Mouse (Mus musculus): ENCODE results near the gene Dnmt3l. TPM values are rescaled to one million over a fixed set of nuclear protein-coding genes. Genes with fewer than 3 reads are reported as not detected.
A peak's percentile ranks its signal among the peaks of the same experiment; 100 is the strongest.

The Dnmt3l gene
- 175 and 179 TPM in 2 replicates for polyA plus RNA-seq (2011; ENCODE audit: insufficient read depth, insufficient read length, low read depth, missing spikeins)

DNA sequence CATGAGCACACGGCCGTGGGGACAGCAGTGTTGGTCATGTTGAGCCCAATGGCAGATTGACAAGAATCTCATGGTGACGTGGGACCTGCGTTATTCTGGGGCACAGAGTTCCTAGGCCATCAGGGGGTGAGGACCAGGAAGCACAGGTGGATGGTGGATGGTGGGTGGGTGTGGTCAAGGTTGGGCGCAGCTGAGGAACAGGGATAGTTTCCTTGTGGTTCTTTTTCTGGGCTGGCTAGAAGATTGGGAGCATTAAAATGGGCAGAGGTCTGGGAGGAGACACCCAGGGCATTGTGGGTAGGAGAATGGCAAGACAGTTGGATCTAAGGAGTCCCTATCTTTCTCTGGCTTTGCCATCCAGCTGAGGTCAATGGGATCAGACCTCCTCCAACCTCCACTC is at the start of gene Dnmt3l:
TSS of gene Dnmt3l (plus strand) at position 301 of the 400 bp plus-strand sequence.
- Histone ChIP-seq H3K9me3 (replicated peaks; ENCODE audit: control insufficient read depth, insufficient read depth, low read length, poor library complexity, severe bottlenecking) (no peaks in the 10 kb centered on the region), H3K27me3 (ENCODE audit: control insufficient read depth, insufficient read depth, low read length, poor library complexity, severe bottlenecking) (no peaks in the 10 kb centered on the region), H3K27ac (ENCODE audit: insufficient read depth, low read length) (no peak within 1 kb of the TSS), H3K36me3 (ENCODE audit: control insufficient read depth, insufficient read depth, low read length, poor library complexity, severe bottlenecking) (no peaks in the 10 kb centered on the region), H3K9ac (ENCODE audit: low read depth, poor library complexity, severe bottlenecking) (no peak within 1 kb of the TSS), H3K4me1 (ENCODE audit: control insufficient read depth, insufficient read depth, low read length) (peaks cover 6% of the 10 kb centered on the region), H3K4me3 (ENCODE audit: low read depth, low read length) (peak within 1 kb of the TSS; percentile 46)
- TF ChIP-seq CTCF (IDR thresholded peaks at IDR 0.05; ENCODE audit: low read depth, low read length) (no peak), POLR2A (IDR thresholded peaks at IDR 0.05; ENCODE audit: insufficient read depth, low read length) (no peak), EP300 (IDR thresholded peaks at IDR 0.05; ENCODE audit: insufficient read depth, low read depth, low read length) (no peak)

- H3K27me3 ChIP-seq (ENCODE audit: control insufficient read depth, insufficient read depth, low read length, poor library complexity, severe bottlenecking) = no peaks in the 10 kb centered on the region
- H3K36me3 ChIP-seq (ENCODE audit: control insufficient read depth, insufficient read depth, low read length, poor library complexity, severe bottlenecking) = 0 out of 2 replicates have a peak, but pooled peaks cover 13% of the 10 kb centered on the region
Measured at GRCm38 (mm10) chr10:77995639-77996038, 46.1 kb upstream of the Dnmt3l start.

GRCm38 (mm10) chr10:78000200-78000599 is 41.5 kb upstream of the Dnmt3l start:
- Histone ChIP-seq H3K4me1 (ENCODE audit: control insufficient read depth, insufficient read depth, low read length) (no peaks in the 10 kb centered on the region), H3K36me3 (ENCODE audit: control insufficient read depth, insufficient read depth, low read length, poor library complexity, severe bottlenecking) (0 out of 2 replicates have a peak, but pooled peaks cover 8% of the 10 kb centered on the region), H3K9me3 (replicated peaks; ENCODE audit: control insufficient read depth, insufficient read depth, low read length, poor library complexity, severe bottlenecking) (no peaks in the 10 kb centered on the region), H3K4me3 (ENCODE audit: low read depth, low read length) (no peak overlapping the region), H3K27me3 (ENCODE audit: control insufficient read depth, insufficient read depth, low read length, poor library complexity, severe bottlenecking) (no peaks in the 10 kb centered on the region), H3K27ac (ENCODE audit: insufficient read depth, low read length) (no peak overlapping the region), H3K9ac (ENCODE audit: low read depth, poor library complexity, severe bottlenecking) (no peak overlapping the region)
- TF ChIP-seq EP300 (IDR thresholded peaks at IDR 0.05; ENCODE audit: insufficient read depth, low read depth, low read length) = no peak
- no peak for TF ChIP-seq CTCF (IDR thresholded peaks at IDR 0.05; ENCODE audit: low read depth, low read length)
- TF ChIP-seq POLR2A (IDR thresholded peaks at IDR 0.05; ENCODE audit: insufficient read depth, low read length) = no peak

More at GRCm38 (mm10) chr10:77995639-77996038, 46.1 kb upstream of the Dnmt3l start:
- Histone ChIP-seq H3K4me1 (ENCODE audit: control insufficient read depth, insufficient read depth, low read length) (no peaks in the 10 kb centered on the region), H3K4me3 (ENCODE audit: low read depth, low read length) (no peak overlapping the region), H3K9me3 (replicated peaks; ENCODE audit: control insufficient read depth, insufficient read depth, low read length, poor library complexity, severe bottlenecking) (no peaks in the 10 kb centered on the region), H3K9ac (ENCODE audit: low read depth, poor library complexity, severe bottlenecking) (no peak overlapping the region), H3K27ac (ENCODE audit: insufficient read depth, low read length) (no peak overlapping the region)
- TF ChIP-seq POLR2A (IDR thresholded peaks at IDR 0.05; ENCODE audit: insufficient read depth, low read length) = no peak
- no peak for TF ChIP-seq CTCF (IDR thresholded peaks at IDR 0.05; ENCODE audit: low read depth, low read length)
- TF ChIP-seq EP300 (IDR thresholded peaks at IDR 0.05; ENCODE audit: insufficient read depth, low read depth, low read length) = no peak

DNA sequence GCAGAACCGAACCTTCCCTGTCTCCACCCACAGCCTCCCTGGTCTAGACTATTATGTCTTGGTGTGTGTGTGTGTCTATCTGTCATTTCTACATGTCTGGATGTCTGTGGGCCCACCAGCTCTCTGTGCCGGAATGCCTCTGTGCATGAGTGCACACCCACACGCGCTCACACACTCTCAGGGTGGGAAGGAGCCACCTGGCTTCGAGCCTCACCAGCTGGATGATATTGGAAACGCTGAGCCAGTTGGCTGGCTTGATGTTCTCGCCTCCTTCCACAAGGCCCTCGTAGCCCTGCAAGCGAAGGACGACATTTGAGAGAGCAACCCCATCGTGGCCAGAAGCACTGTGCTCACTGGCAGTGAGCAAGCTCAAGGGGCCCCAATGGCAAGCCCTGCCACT is 40.0 kb upstream of the Dnmt3l start:
- no peak for TF ChIP-seq CTCF (IDR thresholded peaks at IDR 0.05; ENCODE audit: low read depth, low read length)
- TF ChIP-seq EP300 (IDR thresholded peaks at IDR 0.05; ENCODE audit: insufficient read depth, low read depth, low read length) = no peak
- no peak for TF ChIP-seq POLR2A (IDR thresholded peaks at IDR 0.05; ENCODE audit: insufficient read depth, low read length)
- H3K4me1 ChIP-seq (ENCODE audit: control insufficient read depth, insufficient read depth, low read length) = peaks cover 7% of the 10 kb centered on the region
- H3K9ac ChIP-seq (ENCODE audit: low read depth, poor library complexity, severe bottlenecking) = no peak overlapping the region
- no peaks in the 10 kb centered on the region for H3K9me3 ChIP-seq (replicated peaks; ENCODE audit: control insufficient read depth, insufficient read depth, low read length, poor library complexity, severe bottlenecking)
- no peaks in the 10 kb centered on the region for H3K36me3 ChIP-seq (ENCODE audit: control insufficient read depth, insufficient read depth, low read length, poor library complexity, severe bottlenecking)
- no peaks in the 10 kb centered on the region for H3K27me3 ChIP-seq (ENCODE audit: control insufficient read depth, insufficient read depth, low read length, poor library complexity, severe bottlenecking)
- H3K4me3 ChIP-seq (ENCODE audit: low read depth, low read length) = no peak overlapping the region
- no peak overlapping the region for H3K27ac ChIP-seq (ENCODE audit: insufficient read depth, low read length)

DNA sequence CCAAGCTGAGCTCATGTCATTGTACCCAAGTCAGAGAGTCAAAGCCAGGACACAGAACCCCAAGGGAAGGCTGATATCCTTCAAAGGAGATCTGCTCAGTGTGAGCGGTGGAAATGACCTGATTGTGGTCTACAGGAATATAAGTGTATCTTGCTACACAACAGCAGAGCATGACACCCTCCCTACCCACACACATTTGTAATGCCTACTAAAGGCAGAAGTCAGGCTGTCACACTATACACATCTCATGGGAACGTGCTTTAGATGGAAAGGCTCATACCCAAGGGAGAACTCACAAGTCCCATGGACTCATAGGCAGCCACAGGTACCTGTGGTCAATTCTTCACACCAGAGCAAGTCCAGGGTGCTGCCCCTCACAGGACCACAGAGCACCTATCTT is 39.4 kb upstream of the Dnmt3l start:
- no peak for TF ChIP-seq EP300 (IDR thresholded peaks at IDR 0.05; ENCODE audit: insufficient read depth, low read depth, low read length)
- TF ChIP-seq CTCF (IDR thresholded peaks at IDR 0.05; ENCODE audit: low read depth, low read length) = no peak
- TF ChIP-seq POLR2A (IDR thresholded peaks at IDR 0.05; ENCODE audit: insufficient read depth, low read length) = no peak
- Histone ChIP-seq H3K9ac (ENCODE audit: low read depth, poor library complexity, severe bottlenecking) (no peak overlapping the region), H3K36me3 (ENCODE audit: control insufficient read depth, insufficient read depth, low read length, poor library complexity, severe bottlenecking) (no peaks in the 10 kb centered on the region), H3K9me3 (replicated peaks; ENCODE audit: control insufficient read depth, insufficient read depth, low read length, poor library complexity, severe bottlenecking) (no peaks in the 10 kb centered on the region), H3K4me1 (ENCODE audit: control insufficient read depth, insufficient read depth, low read length) (peaks cover 7% of the 10 kb centered on the region), H3K27me3 (ENCODE audit: control insufficient read depth, insufficient read depth, low read length, poor library complexity, severe bottlenecking) (no peaks in the 10 kb centered on the region), H3K27ac (ENCODE audit: insufficient read depth, low read length) (no peak overlapping the region), H3K4me3 (ENCODE audit: low read depth, low read length) (no peak overlapping the region)

- no peak overlapping the region for H3K27ac ChIP-seq (ENCODE audit: insufficient read depth, low read length)
Measured at GRCm38 (mm10) chr10:78004479-78005100, 37.2 kb upstream of the Dnmt3l start.

More at GRCm38 (mm10) chr10:78004479-78005100, 37.2 kb upstream of the Dnmt3l start:
- H3K4me3 ChIP-seq (ENCODE audit: low read depth, low read length) = no peak overlapping the region
- TF ChIP-seq POLR2A (IDR thresholded peaks at IDR 0.05; ENCODE audit: insufficient read depth, low read length) = no peak
- TF ChIP-seq CTCF (IDR thresholded peaks at IDR 0.05; ENCODE audit: low read depth, low read length) = no peak
- TF ChIP-seq EP300 (IDR thresholded peaks at IDR 0.05; ENCODE audit: insufficient read depth, low read depth, low read length) = no peak
- H3K9me3 ChIP-seq (replicated peaks; ENCODE audit: control insufficient read depth, insufficient read depth, low read length, poor library complexity, severe bottlenecking) = no peaks in the 10 kb centered on the region
- H3K27me3 ChIP-seq (ENCODE audit: control insufficient read depth, insufficient read depth, low read length, poor library complexity, severe bottlenecking) = no peaks in the 10 kb centered on the region
- H3K4me1 ChIP-seq (ENCODE audit: control insufficient read depth, insufficient read depth, low read length) = peaks cover 9% of the 10 kb centered on the region
- no peaks in the 10 kb centered on the region for H3K36me3 ChIP-seq (ENCODE audit: control insufficient read depth, insufficient read depth, low read length, poor library complexity, severe bottlenecking)
- H3K9ac ChIP-seq (ENCODE audit: low read depth, poor library complexity, severe bottlenecking) = no peak overlapping the region
